Mouse (Mus musculus): ENCODE results near the gene Rasgrf1.
"Not testable (repeated sequence)": the region's sequence is repeated elsewhere in the genome, so short reads cannot be mapped to it uniquely, and the experiment has no call there.

The Rasgrf1 gene

GRCm38 (mm10) chr9:90038535-90038934 is 128.8 kb downstream of the Rasgrf1 start:
- no peak for DNase-seq (ENCODE audit: low spot score)

GRCm38 (mm10) chr9:90040916-90041315 is 131.2 kb downstream of the Rasgrf1 start:
- no peak for DNase-seq (ENCODE audit: low spot score)

GRCm38 (mm10) chr9:90041556-90041955 is 131.8 kb downstream of the Rasgrf1 start:
- DNase-seq (ENCODE audit: low spot score) = no peak

GRCm38 (mm10) chr9:90042906-90043305 is 133.2 kb downstream of the Rasgrf1 start:
- not testable (repeated sequence) for DNase-seq (ENCODE audit: low spot score)

- no peak for DNase-seq (ENCODE audit: low spot score)
These were observed 135.5 kb downstream of the Rasgrf1 start for GRCm38 (mm10) chr9:90045191-90045590.

GRCm38 (mm10) chr9:90047937-90048627 is 138.4 kb downstream of the Rasgrf1 start:
- DNase-seq (ENCODE audit: low spot score) = no peak

- no peak for DNase-seq (ENCODE audit: low spot score)
These were observed 144.1 kb downstream of the Rasgrf1 start, which contains the start of gene Ctsh for GRCm38 (mm10) chr9:90053852-90054251. Ctsh (plus strand) TSS chr9:90054152.

GRCm38 (mm10) chr9:90054371-90055145 is 144.8 kb downstream of the Rasgrf1 start:
- peak; percentile 21 for DNase-seq (ENCODE audit: low spot score)

GRCm38 (mm10) chr9:90055409-90055808 is 145.7 kb downstream of the Rasgrf1 start:
- no peak for DNase-seq (ENCODE audit: low spot score)

GRCm38 (mm10) chr9:90055911-90056310 is 146.2 kb downstream of the Rasgrf1 start:
- DNase-seq (ENCODE audit: low spot score) = no peak

- DNase-seq (ENCODE audit: low spot score) = no peak
These were observed 147.0 kb downstream of the Rasgrf1 start for GRCm38 (mm10) chr9:90056716-90057115.

GRCm38 (mm10) chr9:90059828-90060573 is 150.3 kb downstream of the Rasgrf1 start:
- DNase-seq (ENCODE audit: low spot score) = no peak

- no peak for DNase-seq (ENCODE audit: low spot score)
These were observed 150.8 kb downstream of the Rasgrf1 start for GRCm38 (mm10) chr9:90060574-90060875.

- DNase-seq (ENCODE audit: low spot score) = not testable (repeated sequence)
These were observed 151.2 kb downstream of the Rasgrf1 start for GRCm38 (mm10) chr9:90060932-90061331.

- DNase-seq (ENCODE audit: low spot score) = no peak
These were observed 157.6 kb downstream of the Rasgrf1 start for GRCm38 (mm10) chr9:90067341-90067740.

GRCm38 (mm10) chr9:90068786-90069185 is 159.1 kb downstream of the Rasgrf1 start:
- no peak for DNase-seq (ENCODE audit: low spot score)

GRCm38 (mm10) chr9:90069485-90069884 is 159.8 kb downstream of the Rasgrf1 start:
- DNase-seq (ENCODE audit: low spot score) = no peak

- DNase-seq (ENCODE audit: low spot score) = no peak
These were observed 160.5 kb downstream of the Rasgrf1 start for GRCm38 (mm10) chr9:90070174-90070573.

- no peak for DNase-seq (ENCODE audit: low spot score)
These were observed 165.6 kb downstream of the Rasgrf1 start for GRCm38 (mm10) chr9:90075336-90075735.

GRCm38 (mm10) chr9:90076131-90076530 is 166.4 kb downstream of the Rasgrf1 start:
- no peak for DNase-seq (ENCODE audit: low spot score)

Data from urinary bladder, postnatal 10 days (tissue).